Mouse (Mus musculus): ENCODE measurements at regions not wholly inside any gene's neighbourhood (a gene's known extent, or its start where the extent isn't known, plus 50 kb on each side); places are given as distances from the start of the nearest gene placed in this dataset.

GRCm38 (mm10) chr1:90493481-90493880 lies 109.3 kb upstream of the Cops8 start:
- TF ChIP-seq CTCF (IDR thresholded peaks at IDR 0.05; ENCODE audit: borderline replicate concordance, control insufficient read depth, extremely low read depth, insufficient read depth, low read length, poor library complexity), result no peak
- TF ChIP-seq POLR2A (IDR thresholded peaks at IDR 0.05; ENCODE audit: control insufficient read depth, extremely low read depth, insufficient read depth, low read length, poor library complexity), result no peak
